Mouse (Mus musculus) kidney, adult 2 months (tissue): Measurements from ENCODE around the gene Zranb2.

Source experiments
- CTCF ChIP-seq: fragments of 200-500 bp; conservative IDR thresholded peaks from 2 replicates; pipeline ENCODE4 v1.5.1; 2011; ENCODE audit warnings: low read depth, mild to moderate bottlenecking, control low read depth, low read length, moderate library complexity, mixed read lengths; ENCODE audit not compliant: insufficient read depth, insufficient read length
- POLR2A ChIP-seq: fragments of 200-500 bp; IDR thresholded peaks from one replicate; pipeline ENCODE4 v1.6.1; 2011; ENCODE audit warnings: low read depth, low read length, control low read depth

- peak; percentile 42 for TF ChIP-seq CTCF
- no peak for TF ChIP-seq POLR2A
Measured at GRCm38 (mm10) chr3:157520433-157520832, 13.5 kb upstream of the Zranb2 start.
